Mouse (Mus musculus) liver, embryonic 14.5 days (tissue): ENCODE measurements around the gene Olfr1383.

Source experiments
- CTCF ChIP-seq: IDR thresholded peaks from 2 replicates; pipeline ENCODE4 v1.5.1; 2016; ENCODE audit warnings: antibody characterized with exemption, low read depth, control low read depth
- EP300 ChIP-seq: IDR thresholded peaks from 2 replicates; pipeline ENCODE4 v1.6.1; 2016; ENCODE audit warnings: antibody characterized with exemption, low read depth

GRCm38 (mm10) chr11:49485973-49486372 lies 33.5 kb upstream of the Olfr1383 start:
- TF ChIP-seq EP300 (no peak), CTCF (no peak)
